In the genomic region with DNA sequence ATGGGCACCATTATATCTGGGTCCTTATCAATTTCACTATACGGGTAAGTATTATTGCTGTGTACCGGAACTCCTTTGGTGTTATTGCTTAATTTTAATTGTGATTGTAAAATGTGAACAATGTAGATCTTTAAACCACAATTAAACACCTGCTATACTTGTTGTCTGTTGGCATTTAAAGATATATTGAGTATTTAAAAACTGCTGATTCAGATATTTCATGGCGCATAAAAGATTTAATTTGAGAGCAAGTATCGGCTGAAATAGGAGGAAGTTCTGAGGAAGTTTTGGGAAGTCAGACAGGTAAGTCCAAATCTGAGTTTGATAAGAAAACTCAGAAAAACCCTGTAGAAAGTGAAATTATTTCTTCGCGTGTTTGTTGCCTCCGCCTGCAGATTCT, we compare ENCODE assay signal across 19 mouse cellular contexts.
DNase-seq lines count a peak whose midpoint lies in the region; ATAC-seq and TF ChIP-seq lines count a peak whose summit lies in the region.
"Had no signal": no experiment of that assay in that cellular context is flagged by ENCODE, and none has a peak within 500 bp of the region (broad histone marks: within the 10 kb centered on the region; RNA-seq: fewer than 3 reads in every experiment).

No protein-coding gene starts in this region.

- no peak overlapping the region for H3K4me3 ChIP-seq in heart, embryonic 16.5 days (ENCODE audit: low read length)
- no peak overlapping the region for H3K4me3 ChIP-seq in hindbrain, postnatal 0 days (ENCODE audit: low read length)
- H3K4me3 ChIP-seq in hindbrain, embryonic 10.5 days = no peak overlapping the region
- no peak overlapping the region for H3K4me3 ChIP-seq in neural tube, embryonic 15.5 days (replicated peaks)
- H3K4me3 ChIP-seq: embryonic facial prominence, embryonic 15.5 days; erythroblast, embryonic 14.5 days; heart, embryonic 15.5 days had no signal

- no peak for ATAC-seq in heart, embryonic 16.5 days (replicated peaks; ENCODE audit: extremely low read depth, insufficient read depth, low FRiP score)
- ATAC-seq in hindbrain, postnatal 0 days = no peak
- no peak for ATAC-seq in neural tube, embryonic 15.5 days (ENCODE audit: low FRiP score)
- ATAC-seq: intestine, embryonic 16.5 days had no signal

- TF ChIP-seq CTCF in hindbrain, postnatal 0 days (IDR thresholded peaks at IDR 0.05; ENCODE audit: low read depth) = no peak

- H3K4me2 ChIP-seq in heart, embryonic 16.5 days (ENCODE audit: low read depth, low read length) = peak overlapping the region; percentile 23; the same call in 1 of the 2 replicates
- H3K4me2 ChIP-seq in hindbrain, postnatal 0 days (ENCODE audit: low read depth, low read length) = 0 out of 2 replicates have a peak overlapping the region, but pooled peaks have one; percentile 16
- H3K4me2 ChIP-seq in neural tube, embryonic 15.5 days = 0 out of 2 replicates have a peak overlapping the region, but pooled peaks have one; percentile 5
- H3K4me2 ChIP-seq: embryonic facial prominence, embryonic 15.5 days; heart, embryonic 11.5 days; heart, embryonic 15.5 days had no signal

- H3K4me1 ChIP-seq in heart, embryonic 16.5 days (ENCODE audit: control insufficient read depth, insufficient read depth, low read length) = no peaks in the 10 kb centered on the region
- H3K4me1 ChIP-seq in hindbrain, postnatal 0 days (ENCODE audit: insufficient read depth, low read length) = no peaks in the 10 kb centered on the region
- H3K4me1 ChIP-seq in hindbrain, embryonic 10.5 days (replicated peaks) = 0 out of 2 replicates have a peak, but pooled peaks cover 4% of the 10 kb centered on the region
- H3K4me1 ChIP-seq in neural tube, embryonic 15.5 days = peaks cover 4% of the 10 kb centered on the region; the same call in 1 of the 2 replicates
- H3K4me1 ChIP-seq: embryonic facial prominence, embryonic 15.5 days; heart, embryonic 15.5 days had no signal

- no peaks in the 10 kb centered on the region for H3K27me3 ChIP-seq in heart, embryonic 16.5 days (ENCODE audit: control insufficient read depth, insufficient read depth, low read length)
- no peaks in the 10 kb centered on the region for H3K27me3 ChIP-seq in hindbrain, postnatal 0 days (ENCODE audit: insufficient read depth, low read length)
- H3K27me3 ChIP-seq in hindbrain, embryonic 10.5 days (ENCODE audit: insufficient read depth, poor library complexity, severe bottlenecking) = no peaks in the 10 kb centered on the region
- H3K27me3 ChIP-seq in neural tube, embryonic 15.5 days (replicated peaks) = no peaks in the 10 kb centered on the region
- H3K27me3 ChIP-seq: embryonic facial prominence, embryonic 15.5 days; heart, embryonic 15.5 days had no signal

- no peaks in the 10 kb centered on the region for H3K9me3 ChIP-seq in heart, embryonic 16.5 days (replicated peaks; ENCODE audit: control insufficient read depth, low read length)
- no peaks in the 10 kb centered on the region for H3K9me3 ChIP-seq in hindbrain, postnatal 0 days (ENCODE audit: low read length)
- H3K9me3 ChIP-seq in hindbrain, embryonic 10.5 days = no peaks in the 10 kb centered on the region
- H3K9me3 ChIP-seq in neural tube, embryonic 15.5 days (replicated peaks) = no peaks in the 10 kb centered on the region
- H3K9me3 ChIP-seq: embryonic facial prominence, embryonic 15.5 days; heart, embryonic 15.5 days had no signal

- no peak overlapping the region for H3K9ac ChIP-seq in heart, embryonic 16.5 days (ENCODE audit: low read length)
- H3K9ac ChIP-seq in hindbrain, postnatal 0 days (replicated peaks; ENCODE audit: low read length) = no peak overlapping the region
- H3K9ac ChIP-seq in neural tube, embryonic 15.5 days (replicated peaks) = no peak overlapping the region
- H3K9ac ChIP-seq: embryonic facial prominence, embryonic 15.5 days; heart, embryonic 15.5 days had no signal

- WGBS in heart, embryonic 16.5 days = 78% methylated on average over 7 of the region's 7 CpGs
- 77% methylated on average over 7 of the region's 7 CpGs for WGBS in hindbrain, postnatal 0 days
- 83% methylated on average over 7 of the region's 7 CpGs for WGBS in hindbrain, embryonic 10.5 days
- WGBS in neural tube, embryonic 15.5 days = 61% methylated on average over 7 of the region's 7 CpGs

- H3K36me3 ChIP-seq in heart, embryonic 16.5 days (ENCODE audit: control insufficient read depth, insufficient read depth) = no peaks in the 10 kb centered on the region
- H3K36me3 ChIP-seq in hindbrain, postnatal 0 days (ENCODE audit: insufficient read depth, low read length) = no peaks in the 10 kb centered on the region
- H3K36me3 ChIP-seq in hindbrain, embryonic 10.5 days = no peaks in the 10 kb centered on the region
- no peaks in the 10 kb centered on the region for H3K36me3 ChIP-seq in neural tube, embryonic 15.5 days
- H3K36me3 ChIP-seq: embryonic facial prominence, embryonic 15.5 days; heart, embryonic 15.5 days had no signal

- no peak overlapping the region for H3K27ac ChIP-seq in heart, embryonic 16.5 days (ENCODE audit: low read length)
- no peak overlapping the region for H3K27ac ChIP-seq in hindbrain, postnatal 0 days
- no peak overlapping the region for H3K27ac ChIP-seq in hindbrain, embryonic 10.5 days
- no peak overlapping the region for H3K27ac ChIP-seq in neural tube, embryonic 15.5 days (replicated peaks)
- H3K27ac ChIP-seq: embryonic facial prominence, embryonic 15.5 days; heart, embryonic 15.5 days had no signal

- no peak for DNase-seq in heart, adult 8-10 months (ENCODE audit: low spot score)
- DNase-seq in hindbrain, postnatal 0 days (ENCODE audit: low spot score) = no peak
- no peak for DNase-seq in hindbrain, embryonic 10.5 days (ENCODE audit: low spot score)
- no peak for DNase-seq in neural tube, embryonic 10.5 days (ENCODE audit: extremely low spot score, low spot score)
- DNase-seq in cerebellum, postnatal 4 days (ENCODE audit: low spot score in 2 of 2) = no peak
- DNase-seq: adrenal gland, adult 2 months; adrenal gland, postnatal 25 days; cerebellum, adult 18-20 months; cerebellum, postnatal 10 days; embryo, embryonic 11 days; gastrocnemius, postnatal 10 days; heart, adult 18-20 months had no signal
